Mouse (Mus musculus) hindlimb bud, embryonic 11.5 days (tissue): ENCODE results near the gene Itgav.

Source experiments
- DNase-seq: peaks from one replicate; pipeline ENCODE4 v3.0.0-alpha.2; 2012; ENCODE audit warnings: low read depth, low spot score; ENCODE audit errors: extremely low spot score

Gene Itgav

GRCm38 (mm10) chr2:83744276-83744952 is 20.2 kb downstream of the Itgav start:
- DNase-seq: no peak

GRCm38 (mm10) chr2:83745257-83745656 is 21.1 kb downstream of the Itgav start:
- DNase-seq: no peak

- no peak for DNase-seq
Measured at GRCm38 (mm10) chr2:83748581-83749118, 24.5 kb downstream of the Itgav start.

- no peak for DNase-seq
Measured at GRCm38 (mm10) chr2:83753008-83753407, 28.8 kb downstream of the Itgav start.

- no peak for DNase-seq
Measured at GRCm38 (mm10) chr2:83754306-83754837, 30.2 kb downstream of the Itgav start.

- DNase-seq: no peak
Measured at GRCm38 (mm10) chr2:83758606-83759215, 34.5 kb downstream of the Itgav start.

- DNase-seq: no peak
Measured at GRCm38 (mm10) chr2:83759216-83759648, 35.0 kb downstream of the Itgav start.

- DNase-seq: no peak
Measured at GRCm38 (mm10) chr2:83759667-83760066, 35.5 kb downstream of the Itgav start.

GRCm38 (mm10) chr2:83760112-83760511 is 35.9 kb downstream of the Itgav start:
- DNase-seq: no peak

GRCm38 (mm10) chr2:83761506-83761905 is 37.3 kb downstream of the Itgav start:
- no peak for DNase-seq

- DNase-seq: no peak
Measured at GRCm38 (mm10) chr2:83762106-83762855, 38.1 kb downstream of the Itgav start.

GRCm38 (mm10) chr2:83766058-83766457 is 41.9 kb downstream of the Itgav start:
- no peak for DNase-seq

- DNase-seq: no peak
Measured at GRCm38 (mm10) chr2:83766878-83767277, 42.7 kb downstream of the Itgav start.

- DNase-seq: no peak
Measured at GRCm38 (mm10) chr2:83768311-83769047, 44.3 kb downstream of the Itgav start.

GRCm38 (mm10) chr2:83771155-83771812 is 47.1 kb downstream of the Itgav start:
- DNase-seq: peak; percentile 42

- no peak for DNase-seq
Measured at GRCm38 (mm10) chr2:83791330-83792073, 67.3 kb downstream of the Itgav start.

- no peak for DNase-seq
Measured at GRCm38 (mm10) chr2:83792102-83792501, 67.9 kb downstream of the Itgav start.

- no peak for DNase-seq
Measured at GRCm38 (mm10) chr2:83795766-83796165, 71.6 kb downstream of the Itgav start.

- DNase-seq: no peak
Measured at GRCm38 (mm10) chr2:83797902-83798497, 73.8 kb downstream of the Itgav start.
